Mouse (Mus musculus): Measurements from ENCODE around the gene Runx2. TPM values are rescaled to one million over a fixed set of nuclear protein-coding genes. Genes with fewer than 3 reads are reported as not detected.

The Runx2 gene
- total and polyA plus RNA-seq, 2 experiments from 2014 or later, result 0.59 to 1.8 TPM

GRCm38 (mm10) chr17:44728464-44728863 lies 86.1 kb downstream of the Runx2 start:
- 51% methylated on average over 2 of the region's 2 CpGs for WGBS
- TF ChIP-seq CTCF (IDR thresholded peaks at IDR 0.05), result no peak
- no peak for DNase-seq (ENCODE audit: low spot score)

DNA sequence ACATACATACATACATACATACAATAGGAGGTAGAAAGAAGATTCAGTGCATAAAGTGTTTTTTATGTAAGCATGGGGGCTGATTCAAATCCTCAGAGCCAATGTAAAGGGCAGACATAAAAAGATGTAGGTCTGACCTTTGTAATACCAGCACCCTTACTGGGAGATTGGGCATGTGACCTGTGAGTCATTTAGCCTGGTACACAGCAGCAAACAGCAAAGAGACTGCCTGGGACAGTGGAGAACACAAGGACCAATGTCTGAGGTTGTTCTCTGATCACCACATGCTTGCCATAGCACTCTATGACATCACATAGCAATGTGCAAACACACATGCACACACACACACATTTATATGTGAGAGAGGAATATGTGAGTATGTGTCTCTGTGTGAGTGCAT lies 86.9 kb downstream of the Runx2 start:
- Histone ChIP-seq H3K4me2 (ENCODE audit: low read depth, low read length, poor library complexity, severe bottlenecking) (no peak overlapping the region), H3K36me3 (ENCODE audit: insufficient read depth, low read length) (no peaks in the 10 kb centered on the region), H3K27ac (ENCODE audit: low read depth, low read length) (no peak overlapping the region), H3K27me3 (ENCODE audit: insufficient read depth, low read length) (peaks cover 4% of the 10 kb centered on the region), H3K4me3 (ENCODE audit: low read depth, low read length) (no peak overlapping the region), H3K4me1 (ENCODE audit: insufficient read depth, low read length) (no peaks in the 10 kb centered on the region), H3K9ac (replicated peaks; ENCODE audit: low read length, poor library complexity, severe bottlenecking) (no peak overlapping the region), H3K9me3 (ENCODE audit: low read length) (no peaks in the 10 kb centered on the region)
- no peak for TF ChIP-seq CTCF (IDR thresholded peaks at IDR 0.05)
- DNase-seq (ENCODE audit: low spot score) (no peak), ATAC-seq (ENCODE audit: low FRiP score) (no peak)

More at GRCm38 (mm10) chr17:44728464-44728863, 86.1 kb downstream of the Runx2 start:
- Histone ChIP-seq H3K4me2 (ENCODE audit: low read depth, low read length, poor library complexity, severe bottlenecking) (no peak overlapping the region), H3K36me3 (ENCODE audit: insufficient read depth, low read length) (no peaks in the 10 kb centered on the region), H3K4me3 (ENCODE audit: low read depth, low read length) (no peak overlapping the region), H3K27me3 (ENCODE audit: insufficient read depth, low read length) (peaks cover 10% of the 10 kb centered on the region), H3K9ac (replicated peaks; ENCODE audit: low read length, poor library complexity, severe bottlenecking) (no peak overlapping the region), H3K9me3 (ENCODE audit: low read length) (no peaks in the 10 kb centered on the region), H3K4me1 (ENCODE audit: insufficient read depth, low read length) (no peaks in the 10 kb centered on the region), H3K27ac (ENCODE audit: low read depth, low read length) (no peak overlapping the region)
- no peak for ATAC-seq (ENCODE audit: low FRiP score)

DNA sequence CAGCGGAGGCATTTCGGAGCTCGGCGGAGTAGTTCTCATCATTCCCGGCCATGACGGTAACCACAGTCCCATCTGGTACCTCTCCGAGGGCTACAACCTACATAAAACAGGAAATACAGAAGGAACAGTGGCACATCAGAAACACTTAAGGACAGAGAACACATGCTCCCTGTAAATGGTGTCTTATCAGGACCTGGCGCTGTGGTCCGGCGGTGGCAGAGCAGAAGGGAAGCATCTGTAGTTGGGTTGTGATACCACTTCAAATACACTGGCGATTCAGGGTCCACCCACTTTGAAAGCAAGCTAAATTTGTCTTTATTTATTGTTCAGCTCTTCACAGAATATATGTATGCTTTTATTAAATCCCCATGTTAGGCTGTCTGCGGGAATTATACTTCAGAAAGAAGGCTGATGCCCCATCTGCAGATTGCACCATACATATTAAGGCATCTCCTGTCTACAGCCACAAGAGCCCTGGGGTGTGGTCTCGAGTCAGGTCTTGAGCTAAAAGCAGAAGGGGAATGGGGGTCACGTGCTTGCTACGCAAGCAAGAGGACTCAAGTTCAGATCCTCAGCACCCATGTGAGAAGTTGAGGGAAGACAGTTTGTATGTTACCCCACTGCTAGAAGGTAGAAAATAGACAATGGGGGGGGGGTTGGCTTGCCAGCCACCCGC lies 89.7 kb downstream of the Runx2 start:
- Histone ChIP-seq H3K4me1 (ENCODE audit: insufficient read depth, low read length) (no peaks in the 10 kb centered on the region), H3K27ac (ENCODE audit: low read depth, low read length) (no peak overlapping the region), H3K36me3 (ENCODE audit: insufficient read depth, low read length) (no peaks in the 10 kb centered on the region), H3K4me2 (ENCODE audit: low read depth, low read length, poor library complexity, severe bottlenecking) (no peak overlapping the region), H3K9me3 (ENCODE audit: low read length) (no peaks in the 10 kb centered on the region), H3K27me3 (ENCODE audit: insufficient read depth, low read length) (no peaks in the 10 kb centered on the region), H3K4me3 (ENCODE audit: low read depth, low read length) (no peak overlapping the region), H3K9ac (replicated peaks; ENCODE audit: low read length, poor library complexity, severe bottlenecking) (no peak overlapping the region)
- DNase-seq (ENCODE audit: low spot score) (no peak), ATAC-seq (ENCODE audit: low FRiP score) (no peak)
- no peak for TF ChIP-seq CTCF (IDR thresholded peaks at IDR 0.05)
- WGBS, result 92% methylated on average over 16 of the region's 16 CpGs

GRCm38 (mm10) chr17:44724255-44724654 lies 90.3 kb downstream of the Runx2 start:
- ATAC-seq (ENCODE audit: low FRiP score), result no peak
- WGBS, result 92% methylated on average over 11 of the region's 11 CpGs
- Histone ChIP-seq H3K9me3 (ENCODE audit: low read length) (no peaks in the 10 kb centered on the region), H3K27ac (ENCODE audit: low read depth, low read length) (no peak overlapping the region), H3K4me1 (ENCODE audit: insufficient read depth, low read length) (no peaks in the 10 kb centered on the region), H3K4me2 (ENCODE audit: low read depth, low read length, poor library complexity, severe bottlenecking) (no peak overlapping the region), H3K27me3 (ENCODE audit: insufficient read depth, low read length) (no peaks in the 10 kb centered on the region), H3K36me3 (ENCODE audit: insufficient read depth, low read length) (no peaks in the 10 kb centered on the region), H3K4me3 (ENCODE audit: low read depth, low read length) (no peak overlapping the region), H3K9ac (replicated peaks; ENCODE audit: low read length, poor library complexity, severe bottlenecking) (no peak overlapping the region)
- no peak for DNase-seq (ENCODE audit: low spot score)
- TF ChIP-seq CTCF (IDR thresholded peaks at IDR 0.05), result no peak

DNA sequence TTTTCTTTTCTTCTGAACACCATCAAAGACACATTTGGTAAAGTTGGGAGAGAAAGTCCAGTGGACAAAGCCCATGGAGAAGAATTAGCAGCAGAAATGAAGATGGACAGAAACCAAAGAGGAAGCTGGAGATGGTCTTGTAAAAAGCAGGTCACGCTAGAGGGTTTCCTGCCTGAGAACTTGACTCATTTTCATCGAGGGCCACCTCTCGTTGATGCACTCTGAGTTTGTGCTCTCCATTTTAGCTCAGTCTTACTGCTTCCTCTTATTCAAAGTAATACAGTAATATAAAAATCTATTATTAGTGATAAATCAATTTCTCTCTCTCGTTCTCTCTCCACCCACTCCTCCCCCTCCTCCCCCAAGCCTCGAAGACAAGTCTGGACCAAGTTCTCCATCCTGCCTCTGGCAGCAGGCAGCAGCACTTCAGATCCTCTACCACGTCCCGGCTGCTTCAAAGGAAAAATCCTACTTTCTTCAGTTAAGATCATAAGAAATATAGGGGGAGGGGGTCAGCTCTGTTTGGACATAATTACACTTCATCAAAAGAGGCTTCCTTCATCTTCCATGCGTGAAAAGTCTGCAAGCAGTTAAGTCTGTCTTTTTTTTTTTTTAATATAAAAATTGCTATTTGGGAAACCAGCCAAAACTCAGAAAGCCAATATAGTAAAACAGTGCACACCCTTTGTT lies 92.3 kb downstream of the Runx2 start:
- Histone ChIP-seq H3K9me3 (ENCODE audit: low read length) (no peaks in the 10 kb centered on the region), H3K4me3 (ENCODE audit: low read depth, low read length) (no peak overlapping the region), H3K27me3 (ENCODE audit: insufficient read depth, low read length) (no peaks in the 10 kb centered on the region), H3K9ac (replicated peaks; ENCODE audit: low read length, poor library complexity, severe bottlenecking) (no peak overlapping the region), H3K27ac (ENCODE audit: low read depth, low read length) (no peak overlapping the region), H3K4me2 (ENCODE audit: low read depth, low read length, poor library complexity, severe bottlenecking) (no peak overlapping the region), H3K4me1 (ENCODE audit: insufficient read depth, low read length) (no peaks in the 10 kb centered on the region), H3K36me3 (ENCODE audit: insufficient read depth, low read length) (no peaks in the 10 kb centered on the region)
- WGBS, result 62% methylated on average over 8 of the region's 8 CpGs
- ATAC-seq (ENCODE audit: low FRiP score) (no peak), DNase-seq (ENCODE audit: low spot score) (no peak)
- no peak for TF ChIP-seq CTCF (IDR thresholded peaks at IDR 0.05)

GRCm38 (mm10) chr17:44718591-44718990 lies 96.0 kb downstream of the Runx2 start:
- 69% methylated on average over 6 of the region's 6 CpGs for WGBS
- H3K27ac ChIP-seq (ENCODE audit: low read depth, low read length), result no peak overlapping the region

More at GRCm38 (mm10) chr17:44718591-44718990, 96.0 kb downstream of the Runx2 start:
- DNase-seq (ENCODE audit: low spot score) (no peak), ATAC-seq (ENCODE audit: low FRiP score) (no peak)
- Histone ChIP-seq H3K4me3 (ENCODE audit: low read depth, low read length) (no peak overlapping the region), H3K9me3 (ENCODE audit: low read length) (no peaks in the 10 kb centered on the region), H3K27me3 (ENCODE audit: insufficient read depth, low read length) (no peaks in the 10 kb centered on the region), H3K36me3 (ENCODE audit: insufficient read depth, low read length) (no peaks in the 10 kb centered on the region), H3K9ac (replicated peaks; ENCODE audit: low read length, poor library complexity, severe bottlenecking) (no peak overlapping the region), H3K4me1 (ENCODE audit: insufficient read depth, low read length) (no peaks in the 10 kb centered on the region), H3K4me2 (ENCODE audit: low read depth, low read length, poor library complexity, severe bottlenecking) (no peak overlapping the region)
- TF ChIP-seq CTCF (IDR thresholded peaks at IDR 0.05), result no peak
